Mouse (Mus musculus) spleen, adult 2 months (tissue): ENCODE measurements around the gene Larp7. TPM values are rescaled to one million over a fixed set of nuclear protein-coding genes. Genes with fewer than 3 reads are reported as not detected.

Experiments
- DNase-seq, 2 experiments: peaks; one replicate each; pipeline versions ENCODE4 v3.0.0 to v3.0.0-alpha.2; 2012 to 2021; ENCODE audit warnings: low spot score in 2 of 2, low read depth in 1 of 2
- H3K27ac ChIP-seq: fragments of 200-500 bp; 2 replicates; pipeline ENCODE4 v1.5.1; 2012; ENCODE audit warnings: low read length, inconsistent platforms; ENCODE audit not compliant: insufficient read depth
- H3K27me3 ChIP-seq: fragments of 200-500 bp; 2 replicates; pipeline ENCODE4 v1.6.1; 2012; ENCODE audit warnings: mild to moderate bottlenecking, moderate library complexity, low read length, inconsistent platforms; ENCODE audit not compliant: control insufficient read depth, insufficient read depth
- H3K36me3 ChIP-seq: fragments of 200-500 bp; 2 replicates; pipeline ENCODE4 v1.6.1; 2012; ENCODE audit warnings: mild to moderate bottlenecking, low read length, inconsistent platforms; ENCODE audit not compliant: control insufficient read depth, insufficient read depth
- H3K4me1 ChIP-seq: fragments of 200-500 bp; 2 replicates; pipeline ENCODE4 v1.6.1; 2011; ENCODE audit warnings: inconsistent platforms; ENCODE audit not compliant: control insufficient read depth, insufficient read depth, insufficient read length
- H3K4me3 ChIP-seq: fragments of 200-500 bp; 2 replicates; pipeline ENCODE4 v1.5.1; 2011; ENCODE audit warnings: mild to moderate bottlenecking, inconsistent platforms; ENCODE audit not compliant: insufficient read depth, insufficient read length; ENCODE audit errors: extremely low read depth
- CTCF ChIP-seq: fragments of 200-500 bp; IDR thresholded peaks from 2 replicates; pipeline ENCODE4 v1.5.1; 2011; ENCODE audit warnings: mild to moderate bottlenecking, inconsistent platforms; ENCODE audit not compliant: insufficient read depth, insufficient read length, insufficient replicate concordance; ENCODE audit errors: extremely low read depth
- POLR2A ChIP-seq: fragments of 200-500 bp; IDR thresholded peaks from 2 replicates; pipeline ENCODE4 v1.6.1; 2011; ENCODE audit warnings: low read depth, low read length, inconsistent platforms
- WGBS: fragments of 180-500 bp; shearing (Covaris S2); methylation state at CpG from one replicate; pipeline ENCODE4 v1.1.7; 2018; 5-methylcytosine and 5-hydroxymethylcytosine counted together
- polyA plus RNA-seq: library from polyadenylated mRNA; depleted of rRNA; stranded (reverse); fragments of >200 nt; gene quantifications from 2 replicates; pipeline ENCODE4 v1.2.3, GENCODE M21; 2012

Gene Larp7
- polyA plus RNA-seq, 1 experiment: 0.95 TPM

- Histone ChIP-seq H3K27ac (no peak overlapping the region), H3K4me1 (no peaks in the 10 kb centered on the region), H3K4me3 (no peak overlapping the region), H3K27me3 (no peaks in the 10 kb centered on the region), H3K36me3 (no peaks in the 10 kb centered on the region)
- WGBS: 62% methylated on average over 2 of the region's 2 CpGs
- DNase-seq: no peak
- TF ChIP-seq CTCF (no peak), POLR2A (no peak)
Measured at GRCm38 (mm10) chr3:127513699-127514098, 39.5 kb downstream of the Larp7 start.

GRCm38 (mm10) chr3:127512794-127513335 is 40.3 kb downstream of the Larp7 start:
- TF ChIP-seq POLR2A (no peak), CTCF (no peak)
- Histone ChIP-seq H3K4me1 (no peaks in the 10 kb centered on the region), H3K4me3 (no peak overlapping the region), H3K27ac (no peak overlapping the region), H3K27me3 (no peaks in the 10 kb centered on the region), H3K36me3 (no peaks in the 10 kb centered on the region)
- no peak for DNase-seq
- WGBS: 81% methylated on average over 15 of the region's 15 CpGs

- Histone ChIP-seq H3K4me3 (no peak overlapping the region), H3K4me1 (no peaks in the 10 kb centered on the region), H3K27me3 (no peaks in the 10 kb centered on the region), H3K27ac (no peak overlapping the region), H3K36me3 (no peaks in the 10 kb centered on the region)
- no peak for TF ChIP-seq POLR2A
- no peak for TF ChIP-seq CTCF
- 78% methylated on average over 12 of the region's 12 CpGs for WGBS
- DNase-seq: no peak
Measured at GRCm38 (mm10) chr3:127511786-127512746, 41.1 kb downstream of the Larp7 start.

GRCm38 (mm10) chr3:127507878-127508783 is 45.0 kb downstream of the Larp7 start:
- H3K4me1 ChIP-seq: no peaks in the 10 kb centered on the region
- DNase-seq: no peak
- no peaks in the 10 kb centered on the region for H3K36me3 ChIP-seq
- TF ChIP-seq POLR2A (no peak), CTCF (no peak)
- 87% methylated on average over 15 of the region's 15 CpGs for WGBS
- H3K4me3 ChIP-seq: no peak overlapping the region
- H3K27me3 ChIP-seq: no peaks in the 10 kb centered on the region
- H3K27ac ChIP-seq: no peak overlapping the region

- Histone ChIP-seq H3K36me3 (no peaks in the 10 kb centered on the region), H3K4me3 (peak within 1 kb of the TSS; percentile 27; the same call in 1 of the 2 replicates), H3K27ac (no peak within 1 kb of the TSS), H3K27me3 (peaks cover 10% of the 10 kb centered on the region), H3K4me1 (no peaks in the 10 kb centered on the region)
- no peak for DNase-seq
- no peak for TF ChIP-seq POLR2A
- no peak for TF ChIP-seq CTCF
- WGBS: 2% methylated on average over 62 of the region's 62 CpGs
Measured at GRCm38 (mm10) chr3:127498742-127499400, 54.3 kb downstream of the Larp7 start, which contains the start of gene Ank2. TSS of gene Ank2 (minus strand) at chr3:127499350.

GRCm38 (mm10) chr3:127498197-127498741 is 54.9 kb downstream of the Larp7 start:
- TF ChIP-seq CTCF (no peak), POLR2A (no peak)
- H3K36me3 ChIP-seq: no peaks in the 10 kb centered on the region
- peaks cover 10% of the 10 kb centered on the region for H3K27me3 ChIP-seq
- peak overlapping the region; percentile 27; the same call in 1 of the 2 replicates for H3K4me3 ChIP-seq
- no peak overlapping the region for H3K27ac ChIP-seq
- no peak for DNase-seq
- WGBS: 4% methylated on average over 23 of the region's 23 CpGs
- H3K4me1 ChIP-seq: no peaks in the 10 kb centered on the region
